Mouse (Mus musculus): ENCODE measurements around the gene Rhbdf2. TPM values are rescaled to one million over a fixed set of nuclear protein-coding genes. Genes with fewer than 3 reads are reported as not detected.
"Not testable (repeated sequence)": the region's sequence is repeated elsewhere in the genome, so short reads cannot be mapped to it uniquely, and the experiment has no call there.

Rhbdf2 gene
- total RNA-seq (2021): 1 to 10 TPM; 1.6 to 1.9 TPM
- long read RNA-seq, experiment 1, partial matches to known transcripts: 0 of 2 reads
- long read RNA-seq, experiment 1, other reads (novel, unspliced or antisense): 1 of 2 reads
- long read RNA-seq, experiment 2, partial matches to known transcripts: 1 of 2 reads
- long read RNA-seq, experiment 2, other reads (novel, unspliced or antisense): 1 of 2 reads

GRCm38 (mm10) chr11:116626299-116627071 lies at the start of gene Rhbdf2:
Gene Rhbdf2, minus strand, starts transcription at chr11:116627019.
- no peak for DNase-seq (ENCODE audit: low spot score in 2 of 2)

GRCm38 (mm10) chr11:116676175-116676976 lies 49.6 kb upstream of the Rhbdf2 start:
- DNase-seq (ENCODE audit: low spot score in 2 of 2): no peak

GRCm38 (mm10) chr11:116675429-116675828 lies 48.6 kb upstream of the Rhbdf2 start:
- DNase-seq (ENCODE audit: low spot score in 2 of 2): not testable (repeated sequence)

- no peak for DNase-seq (ENCODE audit: low spot score in 2 of 2)
Observed at GRCm38 (mm10) chr11:116674616-116675379, 48.0 kb upstream of the Rhbdf2 start.

- no peak for DNase-seq (ENCODE audit: low spot score in 2 of 2)
Observed at GRCm38 (mm10) chr11:116673410-116673809, 46.6 kb upstream of the Rhbdf2 start.

GRCm38 (mm10) chr11:116672595-116672994 lies 45.8 kb upstream of the Rhbdf2 start:
- no peak for DNase-seq (ENCODE audit: low spot score in 2 of 2)

- no peak for DNase-seq (ENCODE audit: low spot score in 2 of 2)
Observed at GRCm38 (mm10) chr11:116671845-116672434, 45.1 kb upstream of the Rhbdf2 start.

- DNase-seq (ENCODE audit: low spot score in 2 of 2): peak; percentile 97 to 99
Observed at GRCm38 (mm10) chr11:116671112-116671844, 44.5 kb upstream of the Rhbdf2 start.

- no peak for DNase-seq (ENCODE audit: low spot score in 2 of 2)
Observed at GRCm38 (mm10) chr11:116670386-116670785, 43.6 kb upstream of the Rhbdf2 start.

GRCm38 (mm10) chr11:116669787-116670365 lies 43.1 kb upstream of the Rhbdf2 start:
- DNase-seq (ENCODE audit: low spot score in 2 of 2): no peak

GRCm38 (mm10) chr11:116669316-116669715 lies 42.5 kb upstream of the Rhbdf2 start:
- DNase-seq (ENCODE audit: low spot score in 2 of 2): no peak

GRCm38 (mm10) chr11:116668839-116669238 lies 42.0 kb upstream of the Rhbdf2 start:
- DNase-seq (ENCODE audit: low spot score in 2 of 2): no peak

- DNase-seq (ENCODE audit: low spot score in 2 of 2): no peak
Observed at GRCm38 (mm10) chr11:116668381-116668825, 41.6 kb upstream of the Rhbdf2 start.

- no peak for DNase-seq (ENCODE audit: low spot score in 2 of 2)
Observed at GRCm38 (mm10) chr11:116667930-116668329, 41.1 kb upstream of the Rhbdf2 start.

- DNase-seq (ENCODE audit: low spot score in 2 of 2): not testable (repeated sequence)
Observed at GRCm38 (mm10) chr11:116667012-116667411, 40.2 kb upstream of the Rhbdf2 start.

- DNase-seq (ENCODE audit: low spot score in 2 of 2): no peak
Observed at GRCm38 (mm10) chr11:116666566-116666965, 39.7 kb upstream of the Rhbdf2 start.

GRCm38 (mm10) chr11:116665289-116665688 lies 38.5 kb upstream of the Rhbdf2 start:
- DNase-seq (ENCODE audit: low spot score in 2 of 2): no peak

- peak in 1 of 2 experiments; percentile 49 for DNase-seq (ENCODE audit: low spot score in 2 of 2)
Observed at GRCm38 (mm10) chr11:116661948-116662377, 35.1 kb upstream of the Rhbdf2 start.

- no peak for DNase-seq (ENCODE audit: low spot score in 2 of 2)
Observed at GRCm38 (mm10) chr11:116661291-116661947, 34.6 kb upstream of the Rhbdf2 start.

Data from left cerebral cortex, adult 18-20 months (tissue).